Mouse (Mus musculus) bone marrow macrophage, adult 2 months (primary cell): ENCODE results near the gene Nptx1.

Source experiments
- CTCF ChIP-seq: IDR thresholded peaks from 2 replicates; pipeline ENCODE4 v1.5.1; 2012; ENCODE audit warnings: low read depth, mild to moderate bottlenecking, low read length, moderate library complexity
- POLR2A ChIP-seq: IDR thresholded peaks from 2 replicates; pipeline ENCODE4 v1.6.1; 2012; ENCODE audit warnings: mild to moderate bottlenecking, low read depth, low read length, borderline replicate concordance

GRCm38 (mm10) chr11:119500011-119500410, 47.5 kb downstream of the Nptx1 start:
- no peak for TF ChIP-seq POLR2A
- TF ChIP-seq CTCF: no peak
